Mouse (Mus musculus) embryonic facial prominence, embryonic 14.5 days (tissue): ENCODE data around the gene Cped1. TPM values are rescaled to one million over a fixed set of nuclear protein-coding genes. Genes with fewer than 3 reads are reported as not detected.

Experiments used
- ATAC-seq: fragments of 200-750 bp; cut with Nextera tagmentation; 2 replicates; pipeline ENCODE4 v1.8.0; 2017; ENCODE audit warnings: low read depth, moderate number of reproducible peaks, moderate TSS enrichment
- DNase-seq: peaks from one replicate; pipeline ENCODE4 v3.0.0-alpha.2; 2015; ENCODE audit warnings: low spot score
- H3K27ac ChIP-seq: fragments of 300-500 bp; sonication (generic); replicated peaks from 2 replicates; pipeline ENCODE4 v1.5.1; 2014; ENCODE audit warnings: low read depth, mild to moderate bottlenecking, low read length, moderate library complexity
- H3K27me3 ChIP-seq: fragments of 300-500 bp; sonication (generic); replicated peaks from 2 replicates; pipeline ENCODE4 v1.6.1; 2014; ENCODE audit warnings: low read length; ENCODE audit not compliant: control insufficient read depth, insufficient read depth
- H3K36me3 ChIP-seq: fragments of 300-500 bp; sonication (generic); 2 replicates; pipeline ENCODE4 v1.6.1; 2014; ENCODE audit warnings: low read length, mixed read lengths; ENCODE audit not compliant: control insufficient read depth, insufficient read depth
- H3K4me1 ChIP-seq: fragments of 300-500 bp; sonication (generic); 2 replicates; pipeline ENCODE4 v1.6.1; 2014; ENCODE audit warnings: antibody characterized with exemption, low read length; ENCODE audit not compliant: control insufficient read depth, insufficient read depth
- H3K4me2 ChIP-seq: fragments of 300-500 bp; sonication (generic); 2 replicates; pipeline ENCODE4 v1.6.1; 2014; ENCODE audit warnings: low read depth, mild to moderate bottlenecking, low read length, moderate library complexity, mixed read lengths
- H3K4me3 ChIP-seq: fragments of 300-500 bp; sonication (generic); 2 replicates; pipeline ENCODE4 v1.5.1; 2014; ENCODE audit warnings: low read depth, mild to moderate bottlenecking, low read length
- H3K9ac ChIP-seq: fragments of 300-500 bp; sonication (generic); 2 replicates; pipeline ENCODE4 v1.6.1; 2014; ENCODE audit warnings: low read depth, mild to moderate bottlenecking, low read length, moderate library complexity, mixed read lengths
- H3K9me3 ChIP-seq: fragments of 300-500 bp; sonication (generic); 2 replicates; pipeline ENCODE4 v1.6.1; 2016; ENCODE audit warnings: low read length; ENCODE audit not compliant: control insufficient read depth
- WGBS: fragments of 180-500 bp; shearing (Covaris S2); extraction: QIAGEN DNeasy Blood & Tissue Kit; methylation state at CpG from one replicate; pipeline ENCODE4 v1.1.7; 2014; 5-methylcytosine and 5-hydroxymethylcytosine counted together
- polyA plus RNA-seq: library from polyadenylated mRNA; unstranded; fragments of >200 nt; fragmentation: Nextera tagmentation; extraction: Ambion mirVana; gene quantifications from 2 replicates; pipeline ENCODE4 v1.2.1, GENCODE M21; 2014

Cped1 gene
- polyA plus RNA-seq, 1 experiment from 2014 or later, result 25.0 TPM

- H3K9ac ChIP-seq, result no peak overlapping the region
- H3K9me3 ChIP-seq, result no peaks in the 10 kb centered on the region
- H3K36me3 ChIP-seq, result no peaks in the 10 kb centered on the region
- no peak overlapping the region for H3K4me3 ChIP-seq
- ATAC-seq, result peak; percentile 71; the same call in 1 of the 2 replicates
- peak; percentile 84 for DNase-seq
- WGBS, result 16% methylated on average over 6 of the region's 6 CpGs
- H3K4me2 ChIP-seq, result peak overlapping the region; percentile 26
- H3K27me3 ChIP-seq, result no peaks in the 10 kb centered on the region
- peaks cover 40% of the 10 kb centered on the region for H3K4me1 ChIP-seq
- H3K27ac ChIP-seq, result peak overlapping the region; percentile 72
These were observed 17.5 kb downstream of the Cped1 start for GRCm38 (mm10) chr6:22003200-22003587.

GRCm38 (mm10) chr6:22003959-22004543 is 18.3 kb downstream of the Cped1 start:
- 78% methylated on average over 10 of the region's 10 CpGs for WGBS
- ATAC-seq, result no peak

GRCm38 (mm10) chr6:22008346-22008745 is 22.6 kb downstream of the Cped1 start:
- no peak overlapping the region for H3K4me2 ChIP-seq
- no peak overlapping the region for H3K27ac ChIP-seq
- no peak for DNase-seq
- H3K27me3 ChIP-seq, result no peaks in the 10 kb centered on the region
- peaks cover 5% of the 10 kb centered on the region; the same call in 1 of the 2 replicates for H3K4me1 ChIP-seq
- no peak overlapping the region for H3K4me3 ChIP-seq
- H3K9me3 ChIP-seq, result no peaks in the 10 kb centered on the region
- no peaks in the 10 kb centered on the region for H3K36me3 ChIP-seq
- no peak for ATAC-seq
- no peak overlapping the region for H3K9ac ChIP-seq
- WGBS, result 92% methylated on average over 7 of the region's 7 CpGs

More at GRCm38 (mm10) chr6:22003959-22004543, 18.3 kb downstream of the Cped1 start:
- H3K27ac ChIP-seq, result 0 out of 2 replicates have a peak overlapping the region, but pooled peaks have one; percentile 10
- H3K36me3 ChIP-seq, result no peaks in the 10 kb centered on the region
- H3K27me3 ChIP-seq, result no peaks in the 10 kb centered on the region
- H3K9ac ChIP-seq, result no peak overlapping the region
- H3K9me3 ChIP-seq, result no peaks in the 10 kb centered on the region
- H3K4me2 ChIP-seq, result no peak overlapping the region
- H3K4me3 ChIP-seq, result no peak overlapping the region
- DNase-seq, result no peak
- peaks cover 31% of the 10 kb centered on the region for H3K4me1 ChIP-seq

GRCm38 (mm10) chr6:22010258-22010657 is 24.5 kb downstream of the Cped1 start:
- Histone ChIP-seq H3K4me3 (no peak overlapping the region), H3K4me2 (no peak overlapping the region), H3K9ac (no peak overlapping the region), H3K27me3 (no peaks in the 10 kb centered on the region), H3K9me3 (no peaks in the 10 kb centered on the region), H3K36me3 (no peaks in the 10 kb centered on the region), H3K27ac (no peak overlapping the region), H3K4me1 (no peaks in the 10 kb centered on the region)
- 78% methylated on average over 12 of the region's 12 CpGs for WGBS
- ATAC-seq (no peak), DNase-seq (no peak)

GRCm38 (mm10) chr6:22010761-22011281 is 25.1 kb downstream of the Cped1 start:
- ATAC-seq, result no peak
- WGBS, result 79% methylated on average over 11 of the region's 11 CpGs

GRCm38 (mm10) chr6:22011546-22011945 is 25.8 kb downstream of the Cped1 start:
- H3K4me2 ChIP-seq, result no peak overlapping the region
- no peaks in the 10 kb centered on the region for H3K4me1 ChIP-seq

More at GRCm38 (mm10) chr6:22010761-22011281, 25.1 kb downstream of the Cped1 start:
- DNase-seq, result no peak
- no peaks in the 10 kb centered on the region for H3K27me3 ChIP-seq
- no peaks in the 10 kb centered on the region for H3K36me3 ChIP-seq
- no peak overlapping the region for H3K4me3 ChIP-seq
- no peak overlapping the region for H3K9ac ChIP-seq
- H3K4me1 ChIP-seq, result no peaks in the 10 kb centered on the region
- no peaks in the 10 kb centered on the region for H3K9me3 ChIP-seq
- H3K4me2 ChIP-seq, result no peak overlapping the region
- H3K27ac ChIP-seq, result no peak overlapping the region

GRCm38 (mm10) chr6:22012099-22012498 is 26.4 kb downstream of the Cped1 start:
- no peak overlapping the region for H3K4me3 ChIP-seq

More at GRCm38 (mm10) chr6:22011546-22011945, 25.8 kb downstream of the Cped1 start:
- 52% methylated on average over 2 of the region's 2 CpGs for WGBS
- Histone ChIP-seq H3K9me3 (no peaks in the 10 kb centered on the region), H3K4me3 (no peak overlapping the region), H3K27ac (no peak overlapping the region), H3K27me3 (no peaks in the 10 kb centered on the region), H3K9ac (no peak overlapping the region), H3K36me3 (no peaks in the 10 kb centered on the region)
- DNase-seq (no peak), ATAC-seq (no peak)

GRCm38 (mm10) chr6:22012501-22012900 is 26.8 kb downstream of the Cped1 start:
- Histone ChIP-seq H3K4me3 (no peak overlapping the region), H3K9ac (no peak overlapping the region), H3K36me3 (no peaks in the 10 kb centered on the region), H3K9me3 (no peaks in the 10 kb centered on the region), H3K27ac (no peak overlapping the region), H3K4me2 (no peak overlapping the region), H3K27me3 (no peaks in the 10 kb centered on the region), H3K4me1 (no peaks in the 10 kb centered on the region)
- no peak for DNase-seq
- 65% methylated on average over 5 of the region's 5 CpGs for WGBS
- ATAC-seq, result no peak

More at GRCm38 (mm10) chr6:22012099-22012498, 26.4 kb downstream of the Cped1 start:
- Histone ChIP-seq H3K4me1 (no peaks in the 10 kb centered on the region), H3K4me2 (no peak overlapping the region), H3K9me3 (no peaks in the 10 kb centered on the region), H3K9ac (no peak overlapping the region), H3K36me3 (no peaks in the 10 kb centered on the region), H3K27me3 (no peaks in the 10 kb centered on the region), H3K27ac (no peak overlapping the region)
- DNase-seq (no peak), ATAC-seq (no peak)
- 83% methylated on average over 5 of the region's 5 CpGs for WGBS

- 90% methylated on average over 3 of the region's 3 CpGs for WGBS
- Histone ChIP-seq H3K4me2 (no peak overlapping the region), H3K27ac (no peak overlapping the region), H3K9me3 (no peaks in the 10 kb centered on the region), H3K36me3 (no peaks in the 10 kb centered on the region), H3K27me3 (no peaks in the 10 kb centered on the region), H3K4me3 (no peak overlapping the region), H3K9ac (no peak overlapping the region), H3K4me1 (0 out of 2 replicates have a peak, but pooled peaks cover 3% of the 10 kb centered on the region)
- ATAC-seq (no peak), DNase-seq (no peak)
These were observed 27.7 kb downstream of the Cped1 start for GRCm38 (mm10) chr6:22013394-22013793.
